Mouse (Mus musculus) left cerebral cortex, postnatal 4 days (tissue): Measurements from ENCODE around the gene Inpp1. TPM values are rescaled to one million over a fixed set of nuclear protein-coding genes. Genes with fewer than 3 reads are reported as not detected.
"Not testable (repeated sequence)": the region's sequence is repeated elsewhere in the genome, so short reads cannot be mapped to it uniquely, and the experiment has no call there.

Source experiments
- DNase-seq: peaks from one replicate; pipeline ENCODE4 v3.0.0-alpha.2; 2022
- intact Hi-C: fragments of 180-260 bp; cut with DNase I; formaldehyde crosslinking; loops from one replicate; pipeline ENCODE4 v1.15.1; 2025
- total RNA-seq, 2 experiments: library from RNA; stranded (reverse); gene quantifications; 2 replicates each; pipeline ENCODE4 v1.2.3; 2021

The Inpp1 gene
- 10 to 100 TPM; 37.5 to 44.2 TPM for total RNA-seq

DNA sequence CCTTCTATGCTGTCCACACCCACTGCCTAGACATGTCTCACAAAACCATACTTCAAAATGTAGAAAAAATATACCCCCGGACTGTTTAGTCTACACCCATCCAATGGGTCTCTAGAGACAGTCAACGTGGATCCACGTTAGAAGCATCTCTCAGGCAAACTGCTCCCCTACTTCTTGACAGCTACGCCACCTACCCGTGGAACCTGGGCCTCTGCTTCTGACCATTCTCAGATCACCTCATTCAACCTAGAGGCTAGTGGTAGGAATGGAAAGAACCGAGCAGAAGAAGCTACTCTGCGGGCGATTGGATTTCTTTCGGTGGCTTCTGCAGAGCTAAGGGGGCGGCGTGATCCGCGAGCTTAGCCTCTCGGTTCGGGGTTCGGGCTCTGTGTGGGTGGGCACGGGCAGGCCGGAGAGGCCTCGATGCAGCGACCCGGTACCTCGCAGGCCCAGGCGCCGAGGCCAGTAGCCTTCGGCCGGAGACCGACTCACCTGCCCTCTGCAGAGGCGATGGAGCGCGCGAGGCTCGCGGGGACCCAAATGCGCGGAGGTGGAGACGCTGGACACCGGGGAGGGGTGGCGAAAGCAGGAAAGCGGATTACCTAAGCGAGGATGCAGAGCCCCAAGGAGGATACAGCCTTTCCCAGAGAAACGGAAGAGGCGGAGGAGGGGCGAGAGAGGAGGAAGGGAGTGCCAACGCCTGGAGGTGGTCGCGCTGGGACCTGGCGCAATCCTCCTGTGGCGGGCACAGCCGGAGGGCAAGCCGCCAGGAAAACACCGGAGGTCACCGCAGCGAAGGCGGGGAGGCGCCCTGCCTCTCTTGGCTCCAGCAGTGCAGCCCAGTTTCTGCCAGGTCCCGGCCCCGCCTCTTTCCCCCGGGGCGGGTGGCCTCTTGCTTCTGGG is at the start of gene Inpp1:
TSS of gene Inpp1 (minus strand) at position 779 of the 903 bp plus-strand sequence.
- intact Hi-C loops, result no loop called here
- peak; percentile 77 for DNase-seq

DNA sequence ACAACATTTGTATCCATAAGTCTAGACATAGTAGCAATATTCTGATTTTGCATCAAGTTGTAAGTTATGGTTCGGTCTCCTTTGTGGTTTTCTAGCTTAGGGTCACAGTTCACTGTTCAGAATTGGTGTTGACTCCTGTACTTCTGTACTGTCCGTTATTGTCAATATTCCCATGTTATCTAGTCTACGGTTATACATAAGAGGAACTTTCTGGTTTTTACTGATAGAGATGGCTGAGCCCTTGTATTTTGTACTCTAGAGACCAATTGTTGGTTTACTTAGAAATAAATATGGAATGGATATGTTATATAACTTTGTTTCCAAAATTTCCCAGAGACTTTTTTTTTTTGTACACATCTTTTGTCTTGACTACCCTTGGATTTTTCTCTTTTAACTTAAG is 48.5 kb upstream of the Inpp1 start:
- intact Hi-C loops, result no loop called here
- DNase-seq, result no peak

DNA sequence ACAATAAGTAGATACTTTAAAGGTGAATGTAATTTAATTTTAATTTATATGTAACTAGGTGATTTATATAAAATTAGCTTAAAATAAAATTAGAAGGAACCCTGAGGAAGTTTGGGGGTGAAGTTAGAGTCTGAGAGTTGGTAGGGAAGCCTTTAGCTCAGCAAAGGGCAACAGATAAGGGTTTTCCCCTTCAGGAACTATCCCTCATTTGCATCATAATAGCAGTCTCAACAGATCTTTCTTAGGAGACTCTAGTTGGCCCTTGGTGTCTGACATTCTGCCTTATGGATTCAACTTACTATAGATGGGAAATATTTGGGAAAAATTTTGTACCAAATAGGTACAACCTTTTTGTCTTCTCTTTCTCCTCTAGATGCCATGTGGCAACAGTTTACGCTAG is 46.7 kb upstream of the Inpp1 start:
- no peak for DNase-seq
- intact Hi-C loops, result no loop called here

DNA sequence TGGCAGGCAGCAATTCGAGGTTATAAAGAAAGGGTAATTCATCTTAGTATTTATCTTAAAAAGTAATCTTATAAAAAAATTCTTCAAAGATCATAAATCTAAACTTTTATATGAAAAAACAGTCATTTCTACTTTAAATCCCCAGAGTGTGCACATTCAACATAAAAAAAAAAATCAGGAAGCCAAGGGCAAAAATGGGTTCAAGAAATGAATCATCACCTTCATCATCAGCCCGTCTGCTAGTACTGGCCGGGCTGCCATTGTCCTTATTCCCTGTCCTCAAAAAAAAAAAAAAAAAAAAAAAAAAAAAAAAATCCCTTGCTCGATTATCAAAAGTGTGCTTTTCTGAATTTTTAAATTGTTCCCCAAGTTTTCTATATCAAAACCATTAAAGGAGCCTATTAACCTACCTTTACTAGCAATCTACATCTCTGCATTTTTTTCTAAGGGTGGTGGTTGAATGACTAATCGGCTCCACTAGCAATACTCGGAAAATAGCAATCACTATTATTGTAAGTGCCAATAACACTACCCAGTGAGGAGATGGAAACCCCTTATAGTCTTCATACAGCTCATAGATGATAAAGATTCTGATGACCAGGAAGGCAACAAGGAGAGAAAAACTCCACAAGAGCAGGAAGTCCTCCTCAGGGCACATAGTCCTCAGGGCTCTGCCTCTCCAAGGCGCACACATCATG is 38.6 kb upstream of the Inpp1 start:
- intact Hi-C loops, result no loop called here
- DNase-seq, result no peak

DNA sequence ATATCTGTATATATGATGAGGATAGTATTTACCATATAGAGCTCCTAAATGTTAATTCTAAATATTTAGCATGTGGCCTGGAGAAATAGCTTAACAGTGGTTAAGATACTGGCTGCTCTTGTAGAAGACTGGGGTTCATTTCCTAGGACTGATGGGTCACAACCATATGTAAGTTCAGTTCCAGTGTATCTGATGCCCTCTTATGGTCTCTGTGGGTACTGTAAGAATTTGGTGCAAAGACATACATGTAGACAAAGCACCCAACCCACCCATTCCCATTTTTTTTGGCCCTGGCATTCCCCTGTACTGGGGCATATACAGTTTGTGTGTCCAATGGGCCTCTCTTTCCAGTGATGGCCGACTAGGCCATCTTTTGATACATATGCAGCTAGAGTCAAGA is 36.5 kb upstream of the Inpp1 start:
- intact Hi-C loops, DNase-seq: not testable (repeated sequence)

DNA sequence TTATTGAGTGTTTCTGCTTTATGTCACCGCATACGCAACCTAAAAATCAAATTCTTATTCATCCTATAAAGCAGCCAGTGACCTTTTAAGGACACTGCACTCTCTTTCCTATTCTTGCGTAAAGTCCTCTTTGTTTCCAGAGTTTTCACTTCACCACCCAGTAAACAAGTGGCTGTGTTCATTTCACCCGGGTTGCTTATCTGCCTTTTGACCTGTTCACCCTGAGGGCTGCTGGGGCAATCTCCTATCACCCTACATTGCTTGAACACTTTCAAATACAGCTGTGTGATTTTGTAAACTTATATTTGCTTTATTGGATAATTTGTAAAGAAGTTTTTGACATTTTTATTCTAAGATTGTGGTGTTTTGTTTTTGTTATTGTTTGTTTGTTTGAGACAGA is 31.9 kb upstream of the Inpp1 start:
- DNase-seq, result no peak
- intact Hi-C loops, result no loop called here

DNA sequence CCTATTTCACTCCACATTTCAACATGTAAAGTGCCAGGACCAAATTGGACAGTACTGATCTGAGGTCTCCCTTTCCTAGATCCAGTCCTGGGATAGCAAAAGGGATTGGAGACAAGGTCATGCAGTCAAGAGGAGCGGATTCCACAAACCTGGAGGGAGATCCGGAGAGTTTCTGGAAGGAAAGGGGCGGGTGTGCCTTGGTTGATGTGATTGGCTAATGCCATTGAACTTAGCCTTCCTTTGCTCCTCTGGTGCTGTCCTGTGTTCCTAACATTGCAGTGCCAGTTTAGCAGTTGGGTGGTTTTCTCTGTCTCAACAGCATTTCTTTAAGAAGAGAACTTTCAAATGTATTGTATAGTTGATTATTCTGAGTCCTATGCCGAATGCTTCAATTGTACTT is 29.1 kb upstream of the Inpp1 start:
- intact Hi-C loops, result no loop called here

DNA sequence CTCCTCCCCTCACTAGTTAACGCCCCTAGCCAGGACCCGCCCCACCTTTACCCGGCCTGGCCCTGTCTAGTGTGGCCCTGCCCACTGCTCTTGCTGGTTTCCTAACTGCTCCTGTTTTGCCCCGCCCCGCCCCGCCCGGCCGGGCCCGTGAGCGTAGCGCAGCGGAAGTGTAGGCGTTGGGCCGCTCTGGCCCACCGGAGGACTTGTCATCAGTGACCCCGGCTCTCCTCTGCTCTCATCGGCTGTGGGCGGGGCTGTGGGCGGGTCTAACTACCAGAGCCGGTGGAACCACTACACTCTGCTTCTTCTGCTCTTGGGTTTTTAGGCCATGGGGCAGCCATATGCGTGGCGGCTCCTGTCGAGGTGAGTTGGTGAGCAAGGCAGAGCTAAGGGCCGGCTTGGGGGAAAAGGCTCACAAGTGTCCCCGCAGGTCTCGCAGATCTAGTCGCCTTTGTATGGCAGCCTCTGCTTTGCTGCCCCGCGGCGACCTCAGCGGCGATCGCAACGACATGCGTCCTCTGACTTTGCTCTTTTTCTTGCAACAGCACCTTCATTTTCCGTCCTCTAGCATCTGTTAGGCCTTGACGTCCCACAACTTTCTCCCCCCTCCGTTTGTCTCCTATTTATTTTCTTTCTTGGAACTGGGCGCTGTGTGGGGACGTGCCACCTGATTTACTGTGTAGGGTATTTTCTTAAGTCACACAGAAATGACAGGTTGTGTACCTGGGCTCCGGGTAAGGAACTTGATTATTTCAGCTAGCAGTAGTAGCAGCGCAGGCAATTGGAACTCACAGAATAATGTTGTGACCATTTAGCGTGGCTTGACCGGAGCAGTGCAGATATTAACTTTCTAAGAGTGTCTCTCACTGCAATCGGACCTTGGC is 27.5 kb upstream of the Inpp1 start, which contains the start of gene Hibch:
TSS of gene Hibch (plus strand) at position 148 of the 884 bp plus-strand sequence.
- intact Hi-C loops, result no loop called here
- DNase-seq, result peak; percentile 99

More for the DNA sequence above, 29.1 kb upstream of the Inpp1 start:
- DNase-seq, result no peak

DNA sequence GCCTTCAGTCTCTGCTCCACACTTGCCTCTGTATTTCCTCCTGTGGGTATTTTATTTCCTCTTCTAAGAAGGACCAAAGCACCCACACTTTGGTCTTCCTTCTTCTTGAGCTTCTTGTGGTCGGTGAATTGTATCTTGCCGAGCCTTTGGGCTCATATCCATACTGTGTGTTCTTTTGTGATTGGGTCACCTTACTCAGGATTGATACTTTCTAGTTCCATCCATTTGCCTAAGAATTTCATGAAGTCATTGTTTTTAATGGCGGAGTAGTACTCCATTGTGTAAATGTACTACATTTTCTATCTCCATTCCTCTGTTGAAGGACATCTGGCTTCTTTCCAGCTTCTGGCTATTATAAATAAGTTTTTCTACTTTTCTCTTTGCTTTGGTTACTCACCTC is 26.9 kb upstream of the Inpp1 start:
- intact Hi-C loops, result no loop called here
- no peak for DNase-seq

DNA sequence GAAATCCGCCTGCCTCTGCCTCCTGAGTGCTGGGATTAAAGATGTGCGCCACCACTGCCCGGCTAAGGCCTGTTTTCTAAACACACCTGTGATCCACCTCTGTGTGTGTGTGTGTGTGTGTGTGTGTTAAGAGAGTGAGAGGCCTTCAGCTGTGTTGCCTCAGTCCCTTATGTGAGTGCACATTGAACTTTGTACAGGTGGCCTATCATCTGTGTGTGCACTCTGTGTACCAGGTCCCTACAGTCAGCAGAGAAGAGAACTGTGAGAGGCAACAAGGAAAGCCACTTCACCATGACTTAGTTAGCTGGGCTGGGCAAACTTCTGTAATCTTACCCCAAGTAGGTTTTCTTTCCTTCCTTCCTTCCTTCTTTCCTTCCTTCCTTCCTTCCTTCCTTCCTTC is 21.6 kb upstream of the Inpp1 start:
- intact Hi-C loops, result no loop called here
- DNase-seq, result no peak

DNA sequence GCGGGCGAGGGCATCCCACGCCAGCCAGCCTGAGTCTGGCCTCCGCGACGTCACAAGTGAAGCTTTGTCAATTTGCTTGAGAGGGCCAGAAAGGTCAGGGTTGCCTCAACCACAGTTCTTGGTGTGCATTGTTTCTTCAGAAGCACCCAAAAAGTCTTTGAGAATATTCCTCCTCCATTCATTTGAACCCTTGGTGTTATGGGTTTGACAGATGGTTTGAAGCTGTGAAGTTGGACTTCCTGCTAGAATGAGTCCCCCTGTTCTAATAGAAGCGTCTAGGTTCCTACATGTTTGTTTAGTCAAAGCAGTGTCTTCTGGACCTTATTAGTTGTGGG is 292 bp upstream of the Inpp1 start:
- intact Hi-C loops, result no loop called here
- DNase-seq, result no peak

DNA sequence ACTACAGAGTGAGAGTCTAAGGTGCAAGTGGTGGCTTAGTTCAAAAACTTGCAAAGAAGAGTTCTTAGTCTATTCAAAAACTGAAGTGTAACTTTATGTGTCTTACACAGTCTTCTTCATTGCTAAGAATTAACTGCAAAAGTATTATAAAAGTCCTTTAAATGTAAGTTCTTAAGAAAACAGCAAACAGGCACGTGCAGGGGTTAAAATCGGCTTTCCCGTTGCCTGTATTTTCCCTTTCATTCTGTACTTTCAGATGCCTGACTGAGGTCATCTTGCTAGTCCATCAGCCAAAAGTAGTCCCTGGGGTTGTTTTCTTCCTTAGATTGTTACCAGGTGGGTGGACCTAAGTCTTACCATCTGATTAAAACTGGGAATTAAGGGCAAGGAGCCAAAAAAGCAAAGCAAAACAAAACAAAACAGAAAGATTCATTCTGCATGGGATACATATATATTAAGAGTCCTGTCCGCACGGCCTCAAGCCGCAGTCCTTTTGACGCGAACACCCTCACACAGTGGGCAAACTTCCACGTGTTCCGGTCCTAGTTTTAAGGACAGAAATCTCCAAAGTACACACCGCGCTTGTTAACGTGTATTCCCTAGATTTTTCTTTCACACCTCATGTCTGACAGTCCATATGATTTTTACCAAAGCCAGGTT is 1.1 kb downstream of the Inpp1 start:
- intact Hi-C loops, result no loop called here
- DNase-seq, result no peak

DNA sequence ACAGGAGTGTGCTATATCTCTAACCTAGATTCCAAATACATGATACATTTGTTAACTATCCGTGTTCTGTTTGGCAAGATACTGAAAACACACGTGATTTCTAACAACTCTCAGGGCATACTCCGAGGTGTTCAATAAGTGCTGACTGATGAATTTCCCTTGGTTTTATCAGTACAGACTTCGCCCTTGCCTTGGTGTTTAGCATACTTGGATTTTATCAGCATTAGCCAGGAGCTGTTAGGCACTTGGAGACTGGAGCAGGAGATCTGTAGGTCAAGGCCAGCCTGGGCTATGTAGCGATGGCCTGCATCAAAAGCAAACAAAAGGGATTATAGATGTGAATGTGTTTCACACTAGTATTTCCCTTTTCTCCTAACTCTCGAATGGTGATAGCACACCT is 9.0 kb downstream of the Inpp1 start:
- intact Hi-C loops, result no loop called here
- no peak for DNase-seq

DNA sequence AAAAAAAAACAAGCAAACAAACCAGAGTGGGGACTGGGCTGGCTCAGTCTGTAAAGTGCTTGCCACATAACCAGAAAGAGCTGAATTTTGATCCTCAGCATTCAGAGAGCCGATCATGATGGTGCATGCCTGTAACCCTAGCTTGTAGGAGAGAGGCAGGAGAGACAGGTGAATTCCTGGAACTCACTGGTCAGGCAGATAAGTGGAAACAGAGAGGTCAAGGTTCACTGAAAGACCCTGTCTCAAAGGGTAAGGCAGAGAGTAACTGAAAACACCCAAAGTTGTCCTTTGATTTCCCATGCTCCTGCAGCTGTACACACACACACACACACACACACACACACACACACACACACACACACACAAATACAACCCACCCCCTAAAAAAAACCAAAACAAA is 12.4 kb downstream of the Inpp1 start:
- intact Hi-C loops, result no loop called here
- no peak for DNase-seq

DNA sequence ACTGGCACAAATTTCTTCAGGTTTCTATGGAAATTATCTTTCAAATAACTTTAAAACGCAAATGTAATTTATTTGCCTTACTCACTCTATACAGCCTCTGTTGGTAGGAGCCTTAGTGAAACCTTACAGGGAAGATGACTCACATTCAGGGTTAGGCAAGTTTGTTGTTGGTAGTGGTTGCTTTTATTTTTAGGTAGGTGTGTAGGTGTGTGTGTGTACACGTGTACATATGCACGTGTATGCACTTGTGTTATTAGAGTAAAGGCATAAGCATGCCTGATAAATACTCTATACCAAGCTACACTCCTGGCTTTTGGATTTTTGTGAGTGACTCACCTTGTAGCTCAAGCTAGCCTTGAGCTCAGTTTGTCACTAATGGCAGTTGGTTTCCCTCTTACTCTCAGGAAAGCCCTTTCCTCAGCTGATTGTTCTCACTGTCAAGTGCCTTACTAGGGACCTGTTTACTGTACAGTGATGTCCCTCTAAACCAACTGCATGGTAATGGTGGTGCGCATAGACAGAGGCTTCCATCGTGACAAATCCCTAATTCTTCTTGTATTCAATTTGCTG is 15.0 kb downstream of the Inpp1 start:
- no peak for DNase-seq
- intact Hi-C loops, result no loop called here

DNA sequence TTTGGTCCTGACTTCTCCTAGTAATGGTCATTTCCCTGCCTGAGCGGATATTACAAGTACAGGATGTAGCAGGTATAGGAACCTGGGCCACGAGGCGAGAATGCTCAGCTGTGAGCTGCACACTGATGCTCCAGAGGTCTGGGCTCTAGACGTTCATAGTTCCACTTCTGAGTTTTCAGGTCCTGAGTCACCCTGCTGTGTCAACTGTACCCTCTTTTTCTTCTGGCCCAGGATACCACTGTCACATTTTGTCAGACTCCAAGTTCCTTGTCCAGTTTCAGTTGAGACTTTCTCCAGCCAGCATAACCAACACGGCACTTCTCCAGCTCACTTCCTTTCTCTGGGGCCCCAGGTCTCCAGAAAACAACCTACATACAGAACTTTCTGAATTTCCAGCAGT is 15.8 kb downstream of the Inpp1 start:
- intact Hi-C loops, result no loop called here

DNA sequence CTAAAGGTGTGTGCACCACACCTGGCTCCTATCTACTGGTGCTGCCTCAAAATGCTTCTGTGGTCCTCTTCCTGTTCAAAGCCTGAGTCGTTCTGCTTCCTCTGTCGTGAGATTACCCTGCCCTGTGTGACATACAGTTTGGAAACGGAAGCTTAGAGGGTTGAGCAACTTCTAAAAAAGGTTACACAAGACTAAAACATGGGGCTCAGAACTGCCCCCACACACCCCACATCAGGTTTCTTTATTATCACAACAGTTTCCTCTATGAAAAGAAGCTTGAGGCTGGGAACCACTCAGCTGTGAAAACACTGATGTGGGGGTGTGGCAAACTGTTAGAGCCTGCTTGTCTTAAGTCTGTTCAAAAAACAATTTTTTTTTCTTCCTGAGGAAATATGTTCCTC is 17.1 kb downstream of the Inpp1 start:
- intact Hi-C loops, result no loop called here
- no peak for DNase-seq

More for the DNA sequence above, 15.8 kb downstream of the Inpp1 start:
- no peak for DNase-seq

DNA sequence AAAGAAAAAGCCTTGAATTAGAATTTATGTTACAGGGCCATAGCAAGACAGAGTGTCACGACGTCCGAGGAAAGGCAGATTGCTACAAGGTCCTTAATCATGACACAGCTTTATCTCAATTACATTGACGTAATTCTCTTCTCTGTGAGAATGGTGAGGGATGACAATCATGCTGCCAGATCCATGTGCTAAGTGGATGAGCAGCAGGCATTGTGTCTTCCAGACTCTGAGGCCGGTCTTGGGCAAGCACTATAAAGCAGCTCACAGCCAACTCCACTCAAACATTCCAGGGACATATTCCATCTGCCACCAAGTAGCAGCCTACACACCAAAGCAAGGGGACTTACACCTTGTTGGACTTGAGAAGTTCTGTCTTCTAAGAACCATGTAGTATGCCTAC is 17.7 kb downstream of the Inpp1 start:
- no peak for DNase-seq
- intact Hi-C loops, result no loop called here

DNA sequence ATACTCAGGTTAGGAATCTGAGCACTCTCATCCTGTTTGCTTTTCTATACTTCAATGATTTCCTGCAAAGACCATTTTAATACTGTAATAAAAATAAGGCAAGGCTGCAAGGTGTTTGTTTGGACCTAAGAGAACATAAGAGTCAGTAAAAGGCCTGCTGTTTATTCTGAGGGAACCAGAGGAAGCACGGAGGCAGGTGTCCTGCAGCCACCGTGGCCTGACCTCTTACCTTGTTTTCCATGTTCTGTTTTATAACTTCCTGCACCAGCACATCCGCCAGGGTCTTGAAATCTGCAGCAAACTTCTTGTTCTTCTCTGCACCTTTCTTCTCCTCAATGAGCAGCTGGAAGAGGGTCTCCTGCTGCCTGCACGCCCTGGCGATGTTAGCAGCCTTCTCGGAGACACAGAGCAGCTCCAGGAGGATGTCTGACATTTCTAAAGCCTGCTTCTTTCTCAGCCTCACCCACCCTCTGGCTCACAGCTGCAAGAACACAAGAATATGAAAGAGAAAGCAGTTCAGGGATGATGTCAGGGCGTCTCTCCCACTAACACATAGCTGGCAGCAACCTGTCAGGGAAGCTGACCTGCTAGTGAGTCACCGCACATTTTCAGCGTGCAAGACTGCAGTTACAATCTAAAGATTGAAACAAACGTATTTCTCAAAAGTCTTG is 18.3 kb downstream of the Inpp1 start:
- intact Hi-C loops, result no loop called here
- no peak for DNase-seq

DNA sequence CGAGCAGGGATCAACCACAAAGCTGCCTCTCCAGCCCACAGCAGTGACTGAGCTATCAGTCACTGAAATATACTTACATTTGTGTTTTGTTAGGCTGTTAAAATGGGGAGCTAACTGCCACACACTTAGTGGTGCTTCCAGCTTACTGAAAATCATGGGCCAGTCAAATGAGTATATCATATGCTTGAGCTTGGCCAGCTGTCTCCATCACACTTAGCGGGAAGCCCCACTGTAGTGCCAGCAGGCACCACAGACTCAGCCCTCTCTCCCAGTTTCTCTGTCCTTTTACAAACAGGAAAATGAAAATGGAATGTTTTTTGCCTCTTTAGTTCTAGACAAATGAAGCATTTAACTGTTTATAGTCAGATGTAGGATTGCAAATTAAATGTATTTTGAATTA is 21.6 kb downstream of the Inpp1 start:
- no peak for DNase-seq
- intact Hi-C loops, result no loop called here
